Mouse (Mus musculus) megakaryocyte, embryonic 14.5 days (primary cell): ENCODE measurements around the gene Camkmt. TPM values are rescaled to one million over a fixed set of nuclear protein-coding genes. Genes with fewer than 3 reads are reported as not detected.
A peak's percentile ranks its signal among the peaks of the same experiment; 100 is the strongest.

ENCODE experiments used
- H3K27me3 ChIP-seq: replicated peaks from 2 replicates; pipeline ENCODE3; 2012; ENCODE audit warnings: inconsistent platforms
- H3K36me3 ChIP-seq: replicated peaks from 2 replicates; pipeline ENCODE3; 2012; ENCODE audit warnings: low read length, inconsistent platforms, mixed read lengths
- H3K4me1 ChIP-seq: 2 replicates; pipeline ENCODE4 v1.6.1; 2012; ENCODE audit warnings: inconsistent platforms
- H3K4me3 ChIP-seq: replicated peaks from 2 replicates; pipeline ENCODE3; 2012; ENCODE audit warnings: moderate library complexity, mild to moderate bottlenecking, inconsistent platforms
- H3K9me3 ChIP-seq: 2 replicates; pipeline ENCODE4 v1.6.1; 2012; ENCODE audit warnings: inconsistent platforms
- FLI1 ChIP-seq: IDR thresholded peaks from 2 replicates; pipeline ENCODE4 v1.6.1; 2012; ENCODE audit warnings: low read length, inconsistent platforms, mixed read lengths
- GATA1 ChIP-seq: IDR thresholded peaks from 3 replicates; pipeline ENCODE4 v1.6.1; 2012; ENCODE audit warnings: mixed read lengths, low read length, inconsistent platforms, borderline replicate concordance
- polyA plus RNA-seq: library from polyadenylated mRNA; stranded (reverse); fragments of >175 nt; gene quantifications from 2 replicates; pipeline ENCODE4 v1.2.3, GENCODE M21; 2012; ENCODE audit warnings: low replicate concordance; ENCODE audit not compliant: insufficient read depth

Camkmt gene
- polyA plus RNA-seq, 1 experiment: 7.6 TPM

GRCm38 (mm10) chr17:85372076-85372475 is 281.7 kb downstream of the Camkmt start:
- no peak for TF ChIP-seq GATA1
- no peak for TF ChIP-seq FLI1
- no peaks in the 10 kb centered on the region for H3K27me3 ChIP-seq
- peaks cover 22% of the 10 kb centered on the region for H3K9me3 ChIP-seq
- H3K4me3 ChIP-seq: peak overlapping the region; percentile 47
- no peaks in the 10 kb centered on the region for H3K36me3 ChIP-seq
- H3K4me1 ChIP-seq: no peaks in the 10 kb centered on the region

- no peak for TF ChIP-seq GATA1
- no peak for TF ChIP-seq FLI1
- peak overlapping the region; percentile 47 for H3K4me3 ChIP-seq
- H3K9me3 ChIP-seq: peaks cover 22% of the 10 kb centered on the region
- H3K27me3 ChIP-seq: no peaks in the 10 kb centered on the region
- H3K36me3 ChIP-seq: no peaks in the 10 kb centered on the region
- H3K4me1 ChIP-seq: no peaks in the 10 kb centered on the region
Measured at GRCm38 (mm10) chr17:85372523-85372922, 282.2 kb downstream of the Camkmt start.

GRCm38 (mm10) chr17:85374100-85374833 is 283.9 kb downstream of the Camkmt start:
- no peaks in the 10 kb centered on the region for H3K4me1 ChIP-seq
- no peak for TF ChIP-seq FLI1
- TF ChIP-seq GATA1: no peak
- H3K27me3 ChIP-seq: no peaks in the 10 kb centered on the region
- peaks cover 22% of the 10 kb centered on the region for H3K9me3 ChIP-seq
- H3K4me3 ChIP-seq: no peak overlapping the region
- H3K36me3 ChIP-seq: no peaks in the 10 kb centered on the region

- Histone ChIP-seq H3K27me3 (no peaks in the 10 kb centered on the region), H3K9me3 (peaks cover 22% of the 10 kb centered on the region), H3K4me1 (no peaks in the 10 kb centered on the region), H3K36me3 (no peaks in the 10 kb centered on the region), H3K4me3 (no peak overlapping the region)
- TF ChIP-seq GATA1 (no peak), FLI1 (no peak)
Measured at GRCm38 (mm10) chr17:85374834-85375176, 284.5 kb downstream of the Camkmt start.

GRCm38 (mm10) chr17:85375523-85375922 is 285.2 kb downstream of the Camkmt start:
- Histone ChIP-seq H3K9me3 (peaks cover 19% of the 10 kb centered on the region), H3K36me3 (no peaks in the 10 kb centered on the region), H3K27me3 (no peaks in the 10 kb centered on the region), H3K4me1 (no peaks in the 10 kb centered on the region), H3K4me3 (no peak overlapping the region)
- TF ChIP-seq FLI1 (no peak), GATA1 (no peak)

GRCm38 (mm10) chr17:85377496-85377895 is 287.1 kb downstream of the Camkmt start:
- H3K4me3 ChIP-seq: no peak overlapping the region
- H3K9me3 ChIP-seq: peaks cover 10% of the 10 kb centered on the region
- no peak for TF ChIP-seq FLI1
- TF ChIP-seq GATA1: no peak

GRCm38 (mm10) chr17:85379101-85379500 is 288.7 kb downstream of the Camkmt start:
- H3K4me3 ChIP-seq: no peak overlapping the region
- no peaks in the 10 kb centered on the region for H3K27me3 ChIP-seq
- H3K9me3 ChIP-seq: 0 out of 2 replicates have a peak, but pooled peaks cover 3% of the 10 kb centered on the region
- no peaks in the 10 kb centered on the region for H3K36me3 ChIP-seq
- TF ChIP-seq GATA1: no peak
- TF ChIP-seq FLI1: no peak
- H3K4me1 ChIP-seq: no peaks in the 10 kb centered on the region

More at GRCm38 (mm10) chr17:85377496-85377895, 287.1 kb downstream of the Camkmt start:
- no peaks in the 10 kb centered on the region for H3K36me3 ChIP-seq
- no peaks in the 10 kb centered on the region for H3K27me3 ChIP-seq
- H3K4me1 ChIP-seq: no peaks in the 10 kb centered on the region

- 0 out of 2 replicates have a peak, but pooled peaks cover 3% of the 10 kb centered on the region for H3K9me3 ChIP-seq
- no peaks in the 10 kb centered on the region for H3K27me3 ChIP-seq
- H3K36me3 ChIP-seq: no peaks in the 10 kb centered on the region
- no peak overlapping the region for H3K4me3 ChIP-seq
- TF ChIP-seq GATA1 (no peak), FLI1 (no peak)
- no peaks in the 10 kb centered on the region for H3K4me1 ChIP-seq
Measured at GRCm38 (mm10) chr17:85381578-85382223, 291.3 kb downstream of the Camkmt start.

- no peaks in the 10 kb centered on the region for H3K27me3 ChIP-seq
- TF ChIP-seq FLI1: no peak
- no peak for TF ChIP-seq GATA1
- H3K4me1 ChIP-seq: no peaks in the 10 kb centered on the region
- no peaks in the 10 kb centered on the region for H3K36me3 ChIP-seq
- H3K9me3 ChIP-seq: 0 out of 2 replicates have a peak, but pooled peaks cover 3% of the 10 kb centered on the region
- H3K4me3 ChIP-seq: no peak overlapping the region
Measured at GRCm38 (mm10) chr17:85382344-85382743, 292.0 kb downstream of the Camkmt start.

- Histone ChIP-seq H3K27me3 (no peaks in the 10 kb centered on the region), H3K4me3 (no peak overlapping the region), H3K36me3 (no peaks in the 10 kb centered on the region), H3K4me1 (no peaks in the 10 kb centered on the region), H3K9me3 (0 out of 2 replicates have a peak, but pooled peaks cover 5% of the 10 kb centered on the region)
- TF ChIP-seq FLI1 (no peak), GATA1 (no peak)
Measured at GRCm38 (mm10) chr17:85382906-85383305, 292.6 kb downstream of the Camkmt start.
